12 mouse cellular contexts compared by ENCODE assay signal in genomic region chr4:53238314-53239259, GRCm38 (mm10).
A peak's percentile ranks its signal among the peaks of the same experiment; 100 is the strongest.
DNase-seq lines count a peak whose midpoint lies in the region; ATAC-seq and TF ChIP-seq lines count a peak whose summit lies in the region.
"Had no signal": no experiment of that assay in that cellular context is flagged by ENCODE, and none has a peak within 500 bp of the region (broad histone marks: within the 10 kb centered on the region; RNA-seq: fewer than 3 reads in every experiment).

No protein-coding gene starts in this region.

- DNase-seq in liver = peak; percentile 33
- no peak for DNase-seq in liver, postnatal 0 days
- DNase-seq in liver, embryonic 13.5 days = peak; percentile 15
- no peak for DNase-seq in yolk sac, embryonic 10.5 days (ENCODE audit: low spot score)
- no peak for DNase-seq in adrenal gland, adult 2 months
- DNase-seq: adrenal gland, postnatal 36 days; cerebellum, postnatal 10 days; lung, postnatal 4 days had no signal

- TF ChIP-seq POLR2A in bone marrow macrophage, adult 2 months (IDR thresholded peaks at IDR 0.05; ENCODE audit: borderline replicate concordance, low read depth, low read length) = no peak

- WGBS in liver, postnatal 0 days (ENCODE audit: insufficient replicate concordance) = 70% methylated on average over 14 of the region's 14 CpGs
- 57% methylated on average over 14 of the region's 14 CpGs for WGBS in liver, embryonic 13.5 days (ENCODE audit: insufficient replicate concordance)

- no peak overlapping the region for H3K27ac ChIP-seq in liver, postnatal 0 days (ENCODE audit: low read depth)
- H3K27ac ChIP-seq in bone marrow macrophage, adult 2 months (ENCODE audit: insufficient read depth, low read depth, low read length) = peak overlapping the region; percentile 70
- H3K27ac ChIP-seq in liver, embryonic 13.5 days = peak overlapping the region; percentile 9; the same call in 1 of the 2 replicates

- H3K9ac ChIP-seq in liver, postnatal 0 days (replicated peaks) = no peak overlapping the region
- H3K9ac ChIP-seq in liver, embryonic 13.5 days = no peak overlapping the region

- no peak for ATAC-seq in liver, postnatal 0 days
- ATAC-seq in liver, embryonic 13.5 days (ENCODE audit: low read depth) = peak; percentile 68
- ATAC-seq in erythroblast, adult 5-6 weeks (replicated peaks; ENCODE audit: low FRiP score, poor library complexity, severe bottlenecking) = no peak
- ATAC-seq: forebrain, embryonic 14.5 days had no signal

- peaks cover 3% of the 10 kb centered on the region; the same call in 1 of the 2 replicates for H3K4me1 ChIP-seq in liver, postnatal 0 days (ENCODE audit: insufficient read depth)
- H3K4me1 ChIP-seq in E14TG2a.4 (replicated peaks; ENCODE audit: low read depth, low read length) = peaks cover 27% of the 10 kb centered on the region
- H3K4me1 ChIP-seq in bone marrow macrophage, adult 2 months (ENCODE audit: control insufficient read depth, insufficient read depth, low read length) = peaks cover 28% of the 10 kb centered on the region
- peaks cover 17% of the 10 kb centered on the region for H3K4me1 ChIP-seq in liver, embryonic 13.5 days (replicated peaks)

- no peak overlapping the region for H3K4me3 ChIP-seq in liver, postnatal 0 days (ENCODE audit: low read depth, low read length)
- peak overlapping the region; percentile 27; the same call in 1 of the 2 replicates for H3K4me3 ChIP-seq in E14TG2a.4 (replicated peaks; ENCODE audit: low read length)
- no peak overlapping the region for H3K4me3 ChIP-seq in bone marrow macrophage, adult 2 months (ENCODE audit: insufficient read depth, low read length)
- H3K4me3 ChIP-seq in liver, embryonic 13.5 days (replicated peaks) = no peak overlapping the region

- no peak for TF ChIP-seq EP300 in liver, postnatal 0 days (IDR thresholded peaks at IDR 0.05; ENCODE audit: low read depth)

- no peak for TF ChIP-seq CTCF in liver, postnatal 0 days (IDR thresholded peaks at IDR 0.05; ENCODE audit: low read depth)
- TF ChIP-seq CTCF in E14TG2a.4 (conservative IDR thresholded peaks at IDR 0.05; ENCODE audit: low read length) = no peak
- no peak for TF ChIP-seq CTCF in bone marrow macrophage, adult 2 months (IDR thresholded peaks at IDR 0.05; ENCODE audit: low read depth, low read length)

- no peaks in the 10 kb centered on the region for H3K27me3 ChIP-seq in liver, postnatal 0 days (ENCODE audit: insufficient read depth, low read length)
- H3K27me3 ChIP-seq in E14TG2a.4 (ENCODE audit: insufficient read depth, low read length) = no peaks in the 10 kb centered on the region
- no peaks in the 10 kb centered on the region for H3K27me3 ChIP-seq in liver, embryonic 13.5 days

- H3K9me3 ChIP-seq in liver, postnatal 0 days (ENCODE audit: low read length) = no peaks in the 10 kb centered on the region
- no peaks in the 10 kb centered on the region for H3K9me3 ChIP-seq in E14TG2a.4 (ENCODE audit: low read length)
- no peaks in the 10 kb centered on the region for H3K9me3 ChIP-seq in liver, embryonic 13.5 days (replicated peaks)

- H3K36me3 ChIP-seq in liver, postnatal 0 days (replicated peaks; ENCODE audit: insufficient read depth, low read length) = no peaks in the 10 kb centered on the region
- H3K36me3 ChIP-seq in E14TG2a.4 (ENCODE audit: insufficient read depth, low read length) = no peaks in the 10 kb centered on the region
- H3K36me3 ChIP-seq in liver, embryonic 13.5 days = no peaks in the 10 kb centered on the region

- no peak overlapping the region for H3K4me2 ChIP-seq in liver, postnatal 0 days (ENCODE audit: low read depth, low read length)
- no peak overlapping the region for H3K4me2 ChIP-seq in liver, embryonic 13.5 days

Comparison
In these comparisons a context has a peak if more than half of its experiments do, and no peak if none do; other contexts are left out.
1. DNase-seq: peak in liver (single experiment) and liver, embryonic 13.5 days (single experiment); none in liver, postnatal 0 days (single experiment), yolk sac, embryonic 10.5 days (single experiment) and adrenal gland, adult 2 months (single experiment).